Mouse (Mus musculus): Measurements from ENCODE around the gene Eef2.

DNA sequence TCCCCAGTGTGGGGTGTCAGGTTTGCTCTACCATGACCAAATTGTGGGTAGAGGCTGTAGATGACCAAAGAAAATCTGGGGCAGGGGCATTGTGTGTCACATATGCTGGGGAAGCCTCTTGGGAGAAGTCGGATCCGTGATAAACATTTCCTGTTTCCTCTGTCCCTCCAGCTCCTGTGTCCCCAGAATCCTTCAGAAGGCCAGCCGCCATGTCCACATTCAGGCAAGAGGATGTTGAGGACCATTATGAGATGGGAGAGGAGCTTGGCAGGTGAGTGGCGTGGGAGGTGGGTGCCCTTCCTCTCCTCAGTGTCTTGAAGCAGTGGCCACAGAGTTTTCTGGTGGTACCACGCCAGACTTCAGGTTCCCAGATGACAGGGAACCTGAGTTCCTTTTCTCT lies 7.4 kb downstream of the Eef2 start, which contains the start of gene 4930442H23Rik:
- no peak for TF ChIP-seq POLR2A (IDR thresholded peaks at IDR 0.05; ENCODE audit: control insufficient read depth, extremely low read depth, insufficient read depth, low read length, poor library complexity)
- TF ChIP-seq CTCF (IDR thresholded peaks at IDR 0.05; ENCODE audit: borderline replicate concordance, control insufficient read depth, extremely low read depth, insufficient read depth, low read length, poor library complexity): no peak

Data from thymus, adult 2 months (tissue).